Mouse (Mus musculus): ENCODE data around the gene D8Ertd738e.

The D8Ertd738e gene

GRCm38 (mm10) chr8:84249257-84250170, at the start of gene D8Ertd738e:
D8Ertd738e (minus strand) TSS chr8:84249719.
- in situ Hi-C loops (cut with MboI, MseI), result no loop called here

- in situ Hi-C loops (cut with MboI, MseI), result no loop called here
These were observed 47.7 kb upstream of the D8Ertd738e start for GRCm38 (mm10) chr8:84297029-84297785.

- in situ Hi-C loops (cut with MboI, MseI), result no loop called here
These were observed 42.2 kb upstream of the D8Ertd738e start for GRCm38 (mm10) chr8:84291688-84292087.

GRCm38 (mm10) chr8:84291086-84291485, 41.6 kb upstream of the D8Ertd738e start:
- in situ Hi-C loops (cut with MboI, MseI), result no loop called here

GRCm38 (mm10) chr8:84288892-84289291, 39.4 kb upstream of the D8Ertd738e start:
- in situ Hi-C loops (cut with MboI, MseI), result loop anchor here (5.0 kb wide), 1 partner anchor 73 kb away; no protein-coding TSS in a partner anchor

- in situ Hi-C loops (cut with MboI, MseI), result loop anchor here (5.0 kb wide), 1 partner anchor 77 kb away; no protein-coding TSS in a partner anchor
These were observed 36.1 kb upstream of the D8Ertd738e start for GRCm38 (mm10) chr8:84285665-84286064.

- in situ Hi-C loops (cut with MboI, MseI), result loop anchor here (5.0 kb wide), 1 partner anchor 78 kb away; no protein-coding TSS in a partner anchor
These were observed 35.1 kb upstream of the D8Ertd738e start for GRCm38 (mm10) chr8:84284608-84285063.

GRCm38 (mm10) chr8:84280777-84281176, 31.3 kb upstream of the D8Ertd738e start:
- in situ Hi-C loops (cut with MboI, MseI), result no loop called here

GRCm38 (mm10) chr8:84276447-84276846, 26.9 kb upstream of the D8Ertd738e start:
- in situ Hi-C loops (cut with MboI, MseI), result no loop called here

GRCm38 (mm10) chr8:84273968-84274367, 24.4 kb upstream of the D8Ertd738e start:
- in situ Hi-C loops (cut with MboI, MseI), result no loop called here

GRCm38 (mm10) chr8:84272302-84272701, 22.8 kb upstream of the D8Ertd738e start:
- in situ Hi-C loops (cut with MboI, MseI), result no loop called here

GRCm38 (mm10) chr8:84269950-84270773, 20.6 kb upstream of the D8Ertd738e start, which contains the start of gene Ccdc130:
Ccdc130 (minus strand) TSS chr8:84270380.
- in situ Hi-C loops (cut with MboI, MseI), result no loop called here

GRCm38 (mm10) chr8:84261098-84261497, 11.6 kb upstream of the D8Ertd738e start:
- in situ Hi-C loops (cut with MboI, MseI), result no loop called here

GRCm38 (mm10) chr8:84256822-84257610, 7.5 kb upstream of the D8Ertd738e start, which contains the start of gene Mri1:
Mri1 (minus strand) TSS chr8:84257326.
- in situ Hi-C loops (cut with MboI, MseI), result no loop called here

GRCm38 (mm10) chr8:84256458-84256821, 6.9 kb upstream of the D8Ertd738e start:
- in situ Hi-C loops (cut with MboI, MseI), result no loop called here

GRCm38 (mm10) chr8:84255858-84256257, 6.3 kb upstream of the D8Ertd738e start:
- in situ Hi-C loops (cut with MboI, MseI), result no loop called here

- in situ Hi-C loops (cut with MboI, MseI), result no loop called here
These were observed 7.7 kb downstream of the D8Ertd738e start for GRCm38 (mm10) chr8:84241821-84242220.

GRCm38 (mm10) chr8:84241167-84241566, 8.4 kb downstream of the D8Ertd738e start:
- in situ Hi-C loops (cut with MboI, MseI), result no loop called here

GRCm38 (mm10) chr8:84237542-84238229, 11.8 kb downstream of the D8Ertd738e start:
- in situ Hi-C loops (cut with MboI, MseI), result no loop called here

GRCm38 (mm10) chr8:84236998-84237473, 12.5 kb downstream of the D8Ertd738e start, which contains the start of gene Zswim4:
Zswim4 (minus strand) TSS chr8:84237055.
- in situ Hi-C loops (cut with MboI, MseI), result no loop called here

All from regulatory T cell (primary cell).